Mouse (Mus musculus): Measurements from ENCODE around the gene Atxn7l2. TPM values are rescaled to one million over a fixed set of nuclear protein-coding genes. Genes with fewer than 3 reads are reported as not detected.

Gene Atxn7l2
- total and polyA plus RNA-seq, 3 experiments, result 3.8 to 13.3 (median 4.2) TPM

GRCm38 (mm10) chr3:108193686-108194085, 17.0 kb downstream of the Atxn7l2 start:
- H3K27me3 ChIP-seq (replicated peaks), result no peaks in the 10 kb centered on the region
- H3K4me2 ChIP-seq (ENCODE audit: insufficient read depth, low read depth, poor library complexity, severe bottlenecking), result no peak overlapping the region
- H3K27ac ChIP-seq (ENCODE audit: insufficient read depth, low read depth), result no peak overlapping the region
- peaks cover 0 to 40% of the 10 kb centered on the region in 2 experiments for H3K36me3 ChIP-seq (replicated peaks in 1 of 2; ENCODE audit: control insufficient read depth in 1 of 2, insufficient read depth in 1 of 2, low read length in 1 of 2)
- TF ChIP-seq IRF4 (IDR thresholded peaks at IDR 0.05; ENCODE audit: low read depth, low read length) (no peak), ZNF384 (IDR thresholded peaks at IDR 0.05; ENCODE audit: low read depth, low read length) (no peak), CTCF (conservative IDR thresholded peaks at IDR 0.05 in 1 of 2, IDR thresholded peaks at IDR 0.05 in 1 of 2; ENCODE audit: low read depth in 2 of 2, low read length in 2 of 2) (no peak), USF2 (conservative IDR thresholded peaks at IDR 0.05; ENCODE audit: low read depth, low read length) (no peak), TBP (conservative IDR thresholded peaks at IDR 0.05; ENCODE audit: low read depth, low read length) (no peak), POLR2AphosphoS2 (IDR thresholded peaks at IDR 0.05; ENCODE audit: low read depth, low read length) (no peak), ZMIZ1 (IDR thresholded peaks at IDR 0.05; ENCODE audit: low read depth, low read length) (no peak), RAD21 (IDR thresholded peaks at IDR 0.05; ENCODE audit: low read depth, low read length) (no peak), EP300 (IDR thresholded peaks at IDR 0.05; ENCODE audit: low read length) (no peak), RCOR1 (conservative IDR thresholded peaks at IDR 0.05; ENCODE audit: low read depth, low read length) (no peak), KAT2A (IDR thresholded peaks at IDR 0.05; ENCODE audit: insufficient replicate concordance, low read length) (no peak), NRF1 (IDR thresholded peaks at IDR 0.05; ENCODE audit: low read depth, low read length) (no peak), CHD2 (IDR thresholded peaks at IDR 0.05; ENCODE audit: low read length) (no peak), ZKSCAN1 (IDR thresholded peaks at IDR 0.05; ENCODE audit: borderline replicate concordance, low read depth, low read length) (no peak), ZC3H11A (IDR thresholded peaks at IDR 0.05; ENCODE audit: low read depth, low read length) (no peak), POLR2A (IDR thresholded peaks at IDR 0.05; ENCODE audit: low read depth, low read length) (no peak), MEF2A (IDR thresholded peaks at IDR 0.05; ENCODE audit: borderline replicate concordance, low read depth, low read length) (no peak), MAX (IDR thresholded peaks at IDR 0.05; ENCODE audit: low read length) (no peak)
- H3K4me3 ChIP-seq (replicated peaks in 1 of 3; ENCODE audit: low read depth in 2 of 3, low read length in 2 of 3, poor library complexity in 1 of 3), result no peak overlapping the region
- dilution Hi-C loops (cut with MboI; ENCODE audit: extremely low pct_ligation_motif_present, extremely low pct_unique_long_range_greater_than_20kb, low sequenced_read_pairs) (no loop called here), in situ Hi-C loops (cut with MboI; ENCODE audit: low pct_ligation_motif_present, low pct_unique_long_range_greater_than_20kb, low sequenced_read_pairs) (no loop called here)
- H3K4me1 ChIP-seq (ENCODE audit: control insufficient read depth in 1 of 2, insufficient read depth in 2 of 2), result peaks cover 11 to 22% of the 10 kb centered on the region in 2 experiments
- DNase-seq (ENCODE audit: extremely low read depth), result no peak
- no peak overlapping the region for H3K9ac ChIP-seq (ENCODE audit: insufficient read depth, low read depth)
- no peaks in the 10 kb centered on the region for H3K9me3 ChIP-seq (replicated peaks; ENCODE audit: low read length)
- no peaks in the 10 kb centered on the region for H3K79me2 ChIP-seq (replicated peaks; ENCODE audit: control insufficient read depth, extremely low read depth, insufficient read depth, poor library complexity, severe bottlenecking)

DNA sequence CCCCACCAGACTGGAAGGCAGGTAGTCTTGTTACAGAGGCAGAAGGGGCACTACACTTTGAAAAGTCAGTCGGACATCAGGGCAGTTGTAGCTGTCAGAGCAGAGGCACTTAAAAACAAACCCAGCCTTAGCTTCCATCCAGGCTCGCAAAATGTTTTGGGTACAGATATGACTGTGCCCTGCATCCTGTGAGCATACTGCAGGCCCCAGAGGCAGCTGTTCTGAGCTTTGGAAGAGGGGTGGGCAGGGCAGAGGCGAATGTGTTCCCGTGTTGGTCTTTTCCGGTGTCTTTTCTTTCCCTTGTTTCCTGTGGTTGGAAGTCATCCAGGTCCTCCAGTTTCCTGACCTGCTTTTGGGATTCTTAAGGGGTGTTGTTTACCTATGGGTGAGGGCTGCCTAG, 20.8 kb downstream of the Atxn7l2 start:
- DNase-seq (ENCODE audit: extremely low read depth), result no peak
- dilution Hi-C loops (cut with MboI; ENCODE audit: extremely low pct_ligation_motif_present, extremely low pct_unique_long_range_greater_than_20kb, low sequenced_read_pairs) (no loop called here), in situ Hi-C loops (cut with MboI; ENCODE audit: low pct_ligation_motif_present, low pct_unique_long_range_greater_than_20kb, low sequenced_read_pairs) (no loop called here)
- Histone ChIP-seq H3K36me3 (replicated peaks in 1 of 2; ENCODE audit: control insufficient read depth in 1 of 2, insufficient read depth in 1 of 2, low read length in 1 of 2) (peaks cover 0 to 5% of the 10 kb centered on the region in 2 experiments), H3K9ac (ENCODE audit: insufficient read depth, low read depth) (no peak overlapping the region), H3K9me3 (replicated peaks; ENCODE audit: low read length) (no peaks in the 10 kb centered on the region), H3K4me1 (ENCODE audit: control insufficient read depth in 1 of 2, insufficient read depth in 2 of 2) (peaks cover 7 to 15% of the 10 kb centered on the region in 2 experiments), H3K27ac (ENCODE audit: insufficient read depth, low read depth) (no peak overlapping the region), H3K79me2 (replicated peaks; ENCODE audit: control insufficient read depth, extremely low read depth, insufficient read depth, poor library complexity, severe bottlenecking) (no peaks in the 10 kb centered on the region), H3K4me2 (ENCODE audit: insufficient read depth, low read depth, poor library complexity, severe bottlenecking) (peak overlapping the region; percentile 29; the same call in 1 of the 2 replicates), H3K27me3 (replicated peaks) (peaks cover 31% of the 10 kb centered on the region), H3K4me3 (replicated peaks in 1 of 3; ENCODE audit: low read depth in 2 of 3, low read length in 2 of 3, poor library complexity in 1 of 3) (no peak overlapping the region)
- TF ChIP-seq ZC3H11A (IDR thresholded peaks at IDR 0.05; ENCODE audit: low read depth, low read length) (no peak), PAX5 (IDR thresholded peaks at IDR 0.05; ENCODE audit: low read length) (no peak), MAFK (IDR thresholded peaks at IDR 0.05; ENCODE audit: insufficient replicate concordance, low read length) (no peak), RCOR1 (conservative IDR thresholded peaks at IDR 0.05; ENCODE audit: low read depth, low read length) (no peak), JUND (conservative IDR thresholded peaks at IDR 0.05; ENCODE audit: low read depth, low read length) (0 out of 2 replicates have a peak, but pooled peaks have one; percentile 23), BHLHE40 (IDR thresholded peaks at IDR 0.05; ENCODE audit: low read depth, low read length) (0 out of 2 replicates have a peak, but pooled peaks have one; percentile 15), USF1 (IDR thresholded peaks at IDR 0.05; ENCODE audit: low read depth, low read length) (no peak), IRF4 (IDR thresholded peaks at IDR 0.05; ENCODE audit: low read depth, low read length) (peak; percentile 74; the same call in 1 of the 2 replicates)

Measured in CH12.LX (cell line).